8 mouse cellular contexts compared by ENCODE assay signal in genomic region chr9:123020995-123021631, GRCm38 (mm10). TPM values are rescaled to one million over a fixed set of nuclear protein-coding genes. Genes with fewer than 3 reads are reported as not detected.
A peak's percentile ranks its signal among the peaks of the same experiment; 100 is the strongest.
DNase-seq lines count a peak whose midpoint lies in the region; ATAC-seq and TF ChIP-seq lines count a peak whose summit lies in the region.

Gene Tmem42, plus strand, starts transcription at chr9:123021326.

- peak within 1 kb of the TSS; percentile 80 for H3K4me3 ChIP-seq in forebrain, embryonic 10.5 days
- H3K4me3 ChIP-seq in heart, embryonic 15.5 days: peak within 1 kb of the TSS; percentile 71
- peak within 1 kb of the TSS; percentile 82 to 98 for H3K4me3 ChIP-seq in liver, embryonic 14.5 days (ENCODE audit: insufficient read depth in 1 of 2, low read depth in 2 of 2, low read length in 2 of 2)
- peak within 1 kb of the TSS; percentile 66 for H3K4me3 ChIP-seq in neural tube, embryonic 11.5 days (ENCODE audit: low read depth, low read length)
- H3K4me3 ChIP-seq in stomach, postnatal 0 days (ENCODE audit: low read depth, low read length): peak within 1 kb of the TSS; percentile 68

- no peak for TF ChIP-seq CTCF in liver, embryonic 14.5 days (IDR thresholded peaks at IDR 0.05; ENCODE audit: low read depth)
- no peak for TF ChIP-seq CTCF in stomach, postnatal 0 days (IDR thresholded peaks at IDR 0.05; ENCODE audit: low read depth)

- no peaks in the 10 kb centered on the region for H3K9me3 ChIP-seq in forebrain, embryonic 10.5 days
- H3K9me3 ChIP-seq in heart, embryonic 15.5 days (replicated peaks): no peaks in the 10 kb centered on the region
- no peaks in the 10 kb centered on the region for H3K9me3 ChIP-seq in liver, embryonic 14.5 days (ENCODE audit: control insufficient read depth, low read length)
- H3K9me3 ChIP-seq in neural tube, embryonic 11.5 days (ENCODE audit: control insufficient read depth, low read length): no peaks in the 10 kb centered on the region
- no peaks in the 10 kb centered on the region for H3K9me3 ChIP-seq in stomach, postnatal 0 days (ENCODE audit: control insufficient read depth, low read length)

- H3K4me2 ChIP-seq in heart, embryonic 15.5 days: peak within 1 kb of the TSS; percentile 83
- peak within 1 kb of the TSS; percentile 72 for H3K4me2 ChIP-seq in liver, embryonic 14.5 days (ENCODE audit: low read depth)
- H3K4me2 ChIP-seq in neural tube, embryonic 11.5 days (ENCODE audit: low read depth): peak within 1 kb of the TSS; percentile 53
- H3K4me2 ChIP-seq in stomach, postnatal 0 days (replicated peaks; ENCODE audit: low read depth): peak within 1 kb of the TSS; percentile 63

- WGBS in forebrain, embryonic 10.5 days: under 1% methylated on average over 58 of the region's 69 CpGs
- under 1% methylated on average over 46 of the region's 69 CpGs for WGBS in heart, embryonic 15.5 days
- under 1% methylated on average over 60 of the region's 69 CpGs for WGBS in liver, embryonic 14.5 days (ENCODE audit: insufficient replicate concordance)
- WGBS in neural tube, embryonic 11.5 days: under 1% methylated on average over 50 of the region's 69 CpGs
- under 1% methylated on average over 48 of the region's 69 CpGs for WGBS in stomach, postnatal 0 days

- H3K4me1 ChIP-seq in forebrain, embryonic 10.5 days: peaks cover 25% of the 10 kb centered on the region
- H3K4me1 ChIP-seq in heart, embryonic 15.5 days (replicated peaks): peaks cover 16% of the 10 kb centered on the region
- H3K4me1 ChIP-seq in liver, embryonic 14.5 days (replicated peaks; ENCODE audit: control insufficient read depth in 2 of 2, insufficient read depth in 2 of 2, low read length in 1 of 2): peaks cover 4 to 15% of the 10 kb centered on the region in 2 experiments; a peak in 3 of 4 replicates
- no peaks in the 10 kb centered on the region; the same call in 1 of the 2 replicates for H3K4me1 ChIP-seq in neural tube, embryonic 11.5 days (ENCODE audit: control insufficient read depth, insufficient read depth, low read length)
- no peaks in the 10 kb centered on the region; the same call in 1 of the 2 replicates for H3K4me1 ChIP-seq in stomach, postnatal 0 days (replicated peaks; ENCODE audit: control insufficient read depth, insufficient read depth)

- ATAC-seq in CD4-positive, CD25-positive, alpha-beta regulatory T cell, adult 4 months: peak; percentile 88
- ATAC-seq in heart, embryonic 15.5 days (replicated peaks; ENCODE audit: insufficient number of reproducible peaks, insufficient read depth, low FRiP score, low read depth): peak; percentile 96
- peak; percentile 93 for ATAC-seq in liver, embryonic 14.5 days (ENCODE audit: insufficient read depth)
- ATAC-seq in neural tube, embryonic 11.5 days (ENCODE audit: insufficient read depth, low FRiP score, low TSS enrichment): peak; percentile 96
- peak; percentile 99 for ATAC-seq in stomach, postnatal 0 days (ENCODE audit: low FRiP score, low TSS enrichment)

- DNase-seq in c-Kit-negative CD71-positive TER-119-positive erythroid progenitor cells, embryonic 14.5 days (ENCODE audit: low read depth, low spot score): peak; percentile 67
- peak; percentile 87 for DNase-seq in forebrain, embryonic 10.5 days (ENCODE audit: extremely low spot score, low spot score)
- peak; percentile 86 to 95 for DNase-seq in kidney, postnatal 25 days
- peak; percentile 61 to 73 (median 66) for DNase-seq in liver, embryonic 14.5 days (ENCODE audit: low read depth in 3 of 3, low spot score in 3 of 3)
- peak; percentile 91 for DNase-seq in neural tube, embryonic 11.5 days (ENCODE audit: low spot score)
- DNase-seq in stomach, postnatal 0 days (ENCODE audit: low spot score): peak; percentile 94

- peak within 1 kb of the TSS; percentile 97 for H3K27ac ChIP-seq in forebrain, embryonic 10.5 days
- H3K27ac ChIP-seq in heart, embryonic 15.5 days: peak within 1 kb of the TSS; percentile 95
- H3K27ac ChIP-seq in liver, embryonic 14.5 days: peak within 1 kb of the TSS; percentile 54
- peak within 1 kb of the TSS; percentile 85 for H3K27ac ChIP-seq in neural tube, embryonic 11.5 days (ENCODE audit: low read depth, low read length)
- peak within 1 kb of the TSS; percentile 92 for H3K27ac ChIP-seq in stomach, postnatal 0 days (replicated peaks)

- no peak for TF ChIP-seq EP300 in liver, embryonic 14.5 days (IDR thresholded peaks at IDR 0.05; ENCODE audit: low read depth)
- TF ChIP-seq EP300 in stomach, postnatal 0 days (optimal IDR thresholded peaks at IDR 0.05): no peak

- peak within 1 kb of the TSS; percentile 81 for H3K9ac ChIP-seq in heart, embryonic 15.5 days
- peak within 1 kb of the TSS; percentile 61 for H3K9ac ChIP-seq in liver, embryonic 14.5 days (replicated peaks)
- H3K9ac ChIP-seq in neural tube, embryonic 11.5 days (ENCODE audit: low read length): peak within 1 kb of the TSS; percentile 78
- H3K9ac ChIP-seq in stomach, postnatal 0 days (ENCODE audit: low read length): peak within 1 kb of the TSS; percentile 80

- peaks cover 6% of the 10 kb centered on the region; the same call in 1 of the 2 replicates for H3K27me3 ChIP-seq in forebrain, embryonic 10.5 days (ENCODE audit: poor library complexity, severe bottlenecking)
- no peaks in the 10 kb centered on the region for H3K27me3 ChIP-seq in heart, embryonic 15.5 days
- no peaks in the 10 kb centered on the region for H3K27me3 ChIP-seq in liver, embryonic 14.5 days (ENCODE audit: control insufficient read depth, insufficient read depth, low read length)
- no peaks in the 10 kb centered on the region for H3K27me3 ChIP-seq in neural tube, embryonic 11.5 days (ENCODE audit: control insufficient read depth, insufficient read depth, low read length)
- no peaks in the 10 kb centered on the region for H3K27me3 ChIP-seq in stomach, postnatal 0 days (ENCODE audit: control insufficient read depth, insufficient read depth, low read length)

- H3K36me3 ChIP-seq in forebrain, embryonic 10.5 days (replicated peaks): peaks cover 32% of the 10 kb centered on the region
- peaks cover 11% of the 10 kb centered on the region; the same call in 1 of the 2 replicates for H3K36me3 ChIP-seq in heart, embryonic 15.5 days
- peaks cover 23% of the 10 kb centered on the region for H3K36me3 ChIP-seq in liver, embryonic 14.5 days (replicated peaks; ENCODE audit: control insufficient read depth, insufficient read depth, low read depth)
- H3K36me3 ChIP-seq in neural tube, embryonic 11.5 days (ENCODE audit: control insufficient read depth, insufficient read depth, low read length): no peaks in the 10 kb centered on the region; the same call in 1 of the 2 replicates
- no peaks in the 10 kb centered on the region for H3K36me3 ChIP-seq in stomach, postnatal 0 days (ENCODE audit: control insufficient read depth, insufficient read depth, low read length)

RNA-seq across cellular contexts. Expression of gene Tmem42, which starts in this region (rescaled TPM):
- 10 to 100 TPM; 15.1 to 18.6 TPM for polyA plus RNA-seq in CD4-positive, CD25-positive, alpha-beta regulatory T cell, adult 4 months (2017; shearing (Covaris generic))
- polyA plus RNA-seq in forebrain, embryonic 10.5 days (2016; fragmentation: Nextera tagmentation; extraction: Ambion mirVana): 15.4 and 17.8 TPM in 2 replicates
- polyA plus RNA-seq in heart, embryonic 15.5 days (2015; fragmentation: Nextera tagmentation; extraction: Ambion mirVana): 15.4 and 18.1 TPM in 2 replicates
- polyA plus RNA-seq in liver, embryonic 14.5 days (2012; rRNA removed): 3.2 and 3.9 TPM in 2 replicates
- polyA plus RNA-seq in liver, embryonic 14.5 days (2014; fragmentation: Nextera tagmentation; extraction: Ambion mirVana): 6.1 and 6.6 TPM in 2 replicates
- polyA plus RNA-seq in neural tube, embryonic 11.5 days (2014; fragmentation: Nextera tagmentation; extraction: Ambion mirVana): 16.9 and 19.8 TPM in 2 replicates
- 28.3 and 30.1 TPM in 2 replicates for polyA plus RNA-seq in stomach, postnatal 0 days (2015; fragmentation: Nextera tagmentation; extraction: Ambion mirVana)

Comparison
In these comparisons a context has a peak if more than half of its experiments do, and no peak if none do; other contexts are left out.
1. Peak in every context shown above with its lines: DNase-seq, ATAC-seq, H3K4me3 ChIP-seq and H3K27ac ChIP-seq.